Mouse (Mus musculus) CH12.LX (cell line): Measurements from ENCODE around the gene Ube3c.

Source experiments
- CTCF ChIP-seq, 2 experiments: IDR thresholded peaks in 1 of 2; conservative IDR thresholded peaks in 1 of 2; 2 replicates each; pipeline ENCODE4 v1.5.1; 2011 to 2012; ENCODE audit warnings: low read depth in 2 of 2, low read length in 2 of 2, improper control_type of control experiment in 1 of 2, inconsistent platforms in 1 of 2, mild to moderate bottlenecking in 1 of 2, moderate library complexity in 1 of 2
- EP300 ChIP-seq: IDR thresholded peaks from 2 replicates; pipeline ENCODE4 v1.6.1; 2011; ENCODE audit warnings: low read length, improper control_type of control experiment
- HCFC1 ChIP-seq: IDR thresholded peaks from 2 replicates; pipeline ENCODE4 v1.6.1; 2012; ENCODE audit warnings: low read depth, mild to moderate bottlenecking, inconsistent platforms, low read length, improper control_type of control experiment
- NELFE ChIP-seq: IDR thresholded peaks from 2 replicates; pipeline ENCODE4 v1.6.1; 2011; ENCODE audit warnings: low read depth, low read length, improper control_type of control experiment
- POLR2A ChIP-seq: IDR thresholded peaks from 2 replicates; pipeline ENCODE4 v1.6.1; 2011; ENCODE audit warnings: low read depth, mild to moderate bottlenecking, improper control_type of control experiment, low read length
- RCOR1 ChIP-seq: conservative IDR thresholded peaks from 2 replicates; pipeline ENCODE4 v1.6.1; 2012; ENCODE audit warnings: low read depth, mild to moderate bottlenecking, inconsistent platforms, low read length, improper control_type of control experiment
- TBP ChIP-seq: conservative IDR thresholded peaks from 2 replicates; pipeline ENCODE4 v1.6.1; 2011; ENCODE audit warnings: low read depth, low read length, improper control_type of control experiment

- TF ChIP-seq CTCF (conservative IDR thresholded peaks at IDR 0.05 in 1 of 2, IDR thresholded peaks at IDR 0.05 in 1 of 2; ENCODE audit: low read depth in 2 of 2, low read length in 2 of 2) = no peak
- no peak for TF ChIP-seq EP300
- TF ChIP-seq POLR2A = no peak
- no peak for TF ChIP-seq HCFC1
- TF ChIP-seq RCOR1 = no peak
- no peak for TF ChIP-seq TBP
- TF ChIP-seq NELFE = no peak
These were observed 103.5 kb downstream of the Ube3c start for GRCm38 (mm10) chr5:29672551-29672950.
